Mouse (Mus musculus) urinary bladder, postnatal 36 days (tissue): ENCODE data around the gene Wdr91.
A peak's percentile ranks its signal among the peaks of the same experiment; 100 is the strongest.

ENCODE experiments used
- DNase-seq, 2 experiments: peaks; one replicate each; pipeline ENCODE4 v3.0.0; 2022; ENCODE audit warnings: low spot score in 2 of 2, mixed read lengths in 1 of 2

Gene Wdr91

DNA sequence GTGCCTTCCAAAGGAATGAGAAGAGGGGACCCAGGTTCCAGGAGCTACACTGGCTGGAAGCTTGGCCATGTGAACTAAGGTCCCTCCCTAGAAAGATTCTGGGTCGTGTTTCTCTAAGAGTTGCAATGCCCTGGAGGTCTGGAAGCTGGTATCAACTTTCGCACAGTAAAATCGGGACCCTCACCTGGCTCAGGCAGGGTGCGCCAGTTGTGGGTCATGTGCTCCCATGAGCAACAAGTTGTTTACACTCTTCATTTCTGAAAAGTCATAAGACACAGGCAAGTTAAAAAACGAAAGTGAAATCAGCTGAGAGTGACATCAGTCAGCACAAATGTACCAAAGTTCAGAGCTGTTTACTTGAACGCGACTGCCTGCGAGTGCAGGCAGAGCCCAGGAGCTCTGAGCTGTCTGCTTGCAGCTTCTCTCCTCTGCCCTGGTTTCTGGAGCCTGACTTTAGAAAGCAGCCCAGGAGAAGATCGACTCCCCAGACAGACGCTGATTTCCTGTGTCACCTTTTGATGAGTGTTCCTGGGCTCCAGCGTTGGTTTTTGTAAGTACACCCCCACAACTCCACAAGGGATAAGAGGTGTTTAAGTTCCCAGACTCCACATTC, 47.8 kb downstream of the Wdr91 start, which contains the start of gene Tmem140:
TSS of gene Tmem140 (plus strand) at position 356 of the 613 bp plus-strand sequence.
- peak; percentile 39 to 64 for DNase-seq

GRCm38 (mm10) chr6:34862381-34862780, 48.3 kb downstream of the Wdr91 start:
- DNase-seq, result no peak

DNA sequence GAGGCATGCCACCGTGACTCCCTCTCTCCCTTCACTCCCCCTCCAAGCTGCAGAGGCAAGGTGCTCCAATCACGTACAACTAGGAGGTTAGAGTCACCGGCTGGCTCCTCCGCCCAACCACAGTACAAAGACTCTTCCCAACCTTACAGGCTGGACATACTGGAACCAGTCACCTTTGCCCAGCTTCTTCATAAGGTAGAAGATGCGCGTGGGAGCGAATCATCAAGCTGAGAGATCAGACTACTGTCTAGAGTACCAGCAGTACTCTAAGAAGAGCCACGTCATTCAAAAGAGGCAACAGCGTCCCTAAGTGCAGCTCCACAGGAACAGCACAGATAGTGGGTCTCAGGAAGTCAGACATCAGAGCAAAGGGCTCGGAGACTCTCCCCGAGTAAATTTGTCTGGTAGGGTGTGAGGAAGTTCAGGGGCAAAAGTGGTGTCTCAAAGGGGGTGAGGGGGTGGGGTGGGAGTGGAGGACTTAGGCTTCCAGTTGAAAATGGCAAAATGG, 49.1 kb downstream of the Wdr91 start:
- DNase-seq, result no peak

GRCm38 (mm10) chr6:34832352-34832751, 78.3 kb downstream of the Wdr91 start:
- no peak for DNase-seq
